Mouse (Mus musculus) frontal cortex, postnatal 25 days (tissue): ENCODE data around the gene Col4a2.

Experiments used
- DNase-seq, 2 experiments: peaks; one replicate each; pipeline ENCODE4 v3.0.0; 2022; ENCODE audit warnings: low spot score in 2 of 2

Gene Col4a2

GRCm38 (mm10) chr8:11414304-11414703 lies 101.7 kb downstream of the Col4a2 start:
- peak; percentile 39 to 52 for DNase-seq

- no peak for DNase-seq
These were observed 102.5 kb downstream of the Col4a2 start for GRCm38 (mm10) chr8:11415089-11415488.

- no peak for DNase-seq
These were observed 105.2 kb downstream of the Col4a2 start for GRCm38 (mm10) chr8:11417762-11418161.

- DNase-seq = peak; percentile 29 to 61
These were observed 106.6 kb downstream of the Col4a2 start for GRCm38 (mm10) chr8:11419232-11419631.

- DNase-seq = peak in 1 of 2 experiments; percentile 38
These were observed 107.0 kb downstream of the Col4a2 start for GRCm38 (mm10) chr8:11419645-11420044.

GRCm38 (mm10) chr8:11421105-11421504 lies 108.5 kb downstream of the Col4a2 start:
- peak; percentile 43 to 54 for DNase-seq

GRCm38 (mm10) chr8:11421968-11422367 lies 109.4 kb downstream of the Col4a2 start:
- no peak for DNase-seq

GRCm38 (mm10) chr8:11423091-11423490 lies 110.5 kb downstream of the Col4a2 start:
- no peak for DNase-seq

GRCm38 (mm10) chr8:11430688-11431087 lies 118.1 kb downstream of the Col4a2 start:
- DNase-seq = no peak

- DNase-seq = peak in 1 of 2 experiments; percentile 33
These were observed 125.3 kb downstream of the Col4a2 start for GRCm38 (mm10) chr8:11437862-11438261.

- DNase-seq = no peak
These were observed 128.7 kb downstream of the Col4a2 start for GRCm38 (mm10) chr8:11441291-11441690.

- no peak for DNase-seq
These were observed 131.0 kb downstream of the Col4a2 start for GRCm38 (mm10) chr8:11443611-11444010.

GRCm38 (mm10) chr8:11444216-11444615 lies 131.6 kb downstream of the Col4a2 start:
- DNase-seq = no peak

GRCm38 (mm10) chr8:11445790-11446189 lies 133.2 kb downstream of the Col4a2 start:
- no peak for DNase-seq

- no peak for DNase-seq
These were observed 135.4 kb downstream of the Col4a2 start for GRCm38 (mm10) chr8:11447910-11448570.

- DNase-seq = peak in 1 of 2 experiments; percentile 15
These were observed 137.8 kb downstream of the Col4a2 start for GRCm38 (mm10) chr8:11450184-11451113.

GRCm38 (mm10) chr8:11452152-11452551 lies 139.5 kb downstream of the Col4a2 start:
- DNase-seq = no peak

- DNase-seq = no peak
These were observed 140.0 kb downstream of the Col4a2 start for GRCm38 (mm10) chr8:11452559-11452958.

- no peak for DNase-seq
These were observed 140.4 kb downstream of the Col4a2 start for GRCm38 (mm10) chr8:11452974-11453373.

GRCm38 (mm10) chr8:11454228-11454627 lies 141.6 kb downstream of the Col4a2 start:
- DNase-seq = no peak

GRCm38 (mm10) chr8:11457278-11457677 lies 144.7 kb downstream of the Col4a2 start:
- no peak for DNase-seq

GRCm38 (mm10) chr8:11457981-11458836 lies 145.6 kb downstream of the Col4a2 start:
- DNase-seq = no peak
